Mouse (Mus musculus) urinary bladder, postnatal 10 days (tissue): ENCODE results near the gene Cog6.

Source experiments
- DNase-seq: peaks from one replicate; pipeline ENCODE4 v3.0.0; 2022; ENCODE audit warnings: low spot score

The Cog6 gene

DNA sequence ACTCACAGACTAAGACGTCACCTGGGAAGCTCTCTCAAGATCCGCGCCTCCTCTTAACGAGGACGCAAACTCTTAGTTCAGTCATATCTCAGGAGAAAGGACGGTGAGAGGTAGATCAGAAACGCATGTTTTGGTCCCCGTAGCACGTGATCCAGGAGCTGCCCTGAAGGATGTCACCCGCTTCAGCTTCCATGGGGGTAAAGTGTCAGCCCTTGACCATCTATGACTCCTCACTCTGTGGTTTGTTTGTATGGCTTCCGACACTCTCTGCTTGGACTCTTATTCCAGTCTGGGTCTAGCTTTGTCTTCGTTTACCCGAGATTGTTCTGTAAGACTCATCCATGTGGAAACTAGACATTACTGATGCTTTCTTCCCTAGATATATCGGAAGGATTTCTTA is 54.6 kb downstream of the Cog6 start:
- DNase-seq, result no peak

DNA sequence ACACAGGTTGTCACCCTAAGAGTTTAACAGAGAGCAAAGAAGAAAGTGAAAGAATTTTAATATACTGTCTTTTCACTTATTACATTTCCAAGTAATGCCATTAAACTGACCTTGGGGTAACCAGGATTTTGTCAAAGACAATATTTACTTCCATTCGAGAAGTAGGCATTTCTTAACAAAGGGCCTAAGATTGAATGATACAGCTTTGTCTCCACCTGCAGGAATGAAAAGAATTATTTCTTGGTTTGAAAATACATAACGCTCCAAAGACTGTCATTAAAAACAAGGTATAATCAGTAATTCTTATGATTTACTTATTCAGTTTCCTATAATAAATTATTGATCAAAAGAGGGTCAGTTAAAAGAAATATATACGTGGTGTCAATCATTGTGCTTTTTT is 55.4 kb downstream of the Cog6 start:
- no peak for DNase-seq

DNA sequence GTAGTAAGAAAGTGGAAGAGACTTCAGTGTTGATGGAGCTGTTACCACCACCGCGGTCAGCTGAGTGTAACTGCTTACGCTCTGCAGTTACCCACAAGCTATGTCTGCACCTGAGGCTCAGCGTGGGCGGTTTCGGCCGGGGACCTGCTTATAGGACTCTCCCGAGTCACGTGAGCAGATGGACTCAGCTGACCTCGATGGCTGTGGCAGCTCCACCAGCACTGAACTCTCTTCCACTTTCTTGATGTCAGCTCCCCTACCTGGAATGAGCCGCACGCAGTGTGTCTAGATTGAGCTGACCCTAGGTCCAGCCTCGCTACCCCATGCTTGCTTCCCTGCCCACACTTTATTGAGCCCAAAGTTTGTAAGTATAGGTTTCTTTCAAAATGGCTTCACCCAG is 56.1 kb downstream of the Cog6 start:
- DNase-seq, result no peak

DNA sequence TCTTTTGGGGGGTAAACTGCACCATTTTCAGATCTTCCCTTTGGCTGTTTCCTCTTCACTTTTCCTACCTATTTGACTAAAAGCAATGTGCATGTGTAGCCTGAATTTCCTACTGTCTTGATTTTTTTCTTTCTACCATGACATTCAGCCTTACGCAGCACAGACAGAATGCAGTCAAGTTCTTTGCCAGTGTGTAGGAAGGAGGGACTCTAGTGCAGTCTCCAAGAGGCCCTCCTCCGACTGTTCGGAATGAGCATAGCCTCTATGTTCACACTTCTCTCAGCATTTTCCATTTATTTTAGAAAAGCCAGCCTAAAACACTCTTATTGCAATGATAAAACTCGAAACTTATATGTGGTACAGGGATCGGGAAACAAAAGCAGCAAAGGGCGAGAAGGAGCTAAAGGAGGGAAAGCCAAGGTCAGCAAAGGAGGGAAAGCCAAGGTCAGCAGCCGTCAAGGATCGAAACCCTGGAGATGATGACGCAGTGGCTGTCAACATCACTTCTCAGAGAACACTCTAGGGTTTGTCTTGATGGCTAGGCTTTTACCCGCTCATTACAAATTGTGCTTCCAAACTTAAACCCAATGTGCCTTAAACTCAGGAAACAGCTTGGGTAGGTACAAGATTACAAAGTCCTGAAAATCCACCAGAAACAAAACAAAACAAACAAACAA is 58.5 kb downstream of the Cog6 start:
- no peak for DNase-seq

DNA sequence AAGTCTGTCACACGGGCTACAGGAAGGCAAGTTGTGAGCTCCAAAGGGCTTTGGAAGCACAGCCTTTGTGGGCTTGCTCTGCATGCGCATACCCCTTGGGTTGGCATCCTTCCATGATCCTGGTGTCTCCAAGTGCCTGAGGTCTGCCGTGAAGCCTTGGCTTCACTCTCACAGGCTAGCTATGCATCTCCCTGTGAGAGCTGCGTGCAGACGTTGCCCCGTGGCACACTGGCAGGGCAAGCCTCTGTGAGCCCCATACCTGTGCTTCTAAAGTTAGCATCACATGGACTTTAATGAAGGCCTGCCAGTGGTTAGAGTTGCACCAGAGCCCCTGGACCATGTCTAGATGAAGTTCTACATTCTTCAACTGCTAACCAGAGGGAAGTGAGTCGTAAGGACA is 59.2 kb downstream of the Cog6 start:
- DNase-seq, result no peak

DNA sequence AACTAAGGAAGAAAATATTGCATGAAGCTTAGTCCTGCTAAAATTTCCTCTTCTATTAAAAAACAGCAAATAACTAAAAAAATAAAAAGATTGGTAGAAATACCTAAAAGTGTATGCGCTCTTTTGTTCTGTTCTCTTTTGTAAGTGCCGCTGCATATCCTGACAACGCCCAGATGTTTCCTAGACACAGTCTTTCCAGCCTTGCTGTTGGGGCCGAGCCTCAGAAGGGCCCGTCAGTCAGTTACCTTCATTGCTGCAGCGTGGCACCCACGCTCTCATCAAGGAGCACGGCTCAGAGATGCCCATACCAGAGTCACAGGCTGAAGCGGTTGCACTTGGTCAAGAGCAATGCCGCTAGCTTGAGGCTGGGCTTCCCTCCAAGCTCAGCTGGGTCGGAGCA is 60.8 kb downstream of the Cog6 start:
- DNase-seq, result no peak

DNA sequence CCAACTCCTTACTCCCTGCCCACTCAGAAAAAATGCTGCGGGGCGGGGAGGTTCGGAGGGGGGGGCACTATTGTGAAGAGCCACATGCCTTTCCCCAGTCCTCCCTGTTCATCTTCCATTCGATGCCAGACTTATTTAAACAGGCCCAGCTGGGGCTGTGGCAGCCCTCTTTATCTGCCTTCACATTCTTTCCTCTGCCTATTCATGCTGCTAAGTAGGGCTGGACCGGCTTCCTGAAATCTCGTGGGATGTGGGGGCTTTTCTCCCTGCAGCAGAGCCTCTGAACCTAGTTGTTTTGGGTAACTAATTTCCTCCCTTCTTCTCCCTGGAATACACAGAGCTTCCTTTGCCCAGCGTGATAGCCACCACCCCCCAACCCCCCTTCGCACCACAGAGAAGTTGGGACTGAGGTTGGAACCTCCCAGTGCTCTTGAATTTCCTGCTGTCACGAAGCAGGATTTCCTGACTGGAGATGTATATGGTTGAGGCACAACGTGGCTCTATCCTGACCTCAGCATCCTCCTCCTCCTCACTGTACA is 61.5 kb downstream of the Cog6 start:
- no peak for DNase-seq

DNA sequence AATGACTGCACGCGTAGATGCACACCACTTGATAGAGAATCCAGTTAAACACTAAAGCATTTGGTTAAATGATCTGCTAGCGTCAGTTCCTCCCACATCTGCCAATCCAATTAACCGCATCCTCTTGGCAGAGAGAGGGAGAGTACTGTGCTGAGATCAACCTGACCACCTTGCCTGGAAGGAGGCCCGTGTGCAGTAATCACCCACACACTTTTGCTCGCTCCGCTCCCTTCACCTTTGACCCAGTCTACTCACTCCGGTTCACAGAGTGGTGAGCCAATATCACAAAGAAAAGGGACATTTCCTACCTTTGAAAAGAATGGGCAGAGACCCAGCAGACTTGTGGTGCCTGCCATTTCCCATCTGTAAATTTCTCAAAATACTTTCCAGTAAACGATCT is 62.4 kb downstream of the Cog6 start:
- DNase-seq, result no peak

DNA sequence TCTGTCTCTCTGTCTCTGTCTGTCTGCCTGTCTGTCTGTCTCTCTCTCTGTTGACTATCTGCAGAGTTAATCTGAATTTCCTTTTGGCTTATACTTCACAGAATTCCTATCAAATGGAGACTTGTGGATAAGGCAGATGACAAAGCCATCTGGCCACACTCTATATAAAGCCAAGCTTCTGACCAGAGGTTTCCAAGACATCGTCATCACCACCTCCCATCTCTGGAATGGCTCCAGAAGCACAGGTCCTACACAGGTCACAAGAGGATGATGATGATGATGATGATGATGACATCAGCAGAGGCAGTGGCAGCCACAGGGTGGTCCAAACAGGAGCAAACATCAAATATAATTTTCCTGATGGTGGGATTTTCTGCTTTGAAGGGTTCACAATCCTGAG is 63.2 kb downstream of the Cog6 start:
- no peak for DNase-seq

DNA sequence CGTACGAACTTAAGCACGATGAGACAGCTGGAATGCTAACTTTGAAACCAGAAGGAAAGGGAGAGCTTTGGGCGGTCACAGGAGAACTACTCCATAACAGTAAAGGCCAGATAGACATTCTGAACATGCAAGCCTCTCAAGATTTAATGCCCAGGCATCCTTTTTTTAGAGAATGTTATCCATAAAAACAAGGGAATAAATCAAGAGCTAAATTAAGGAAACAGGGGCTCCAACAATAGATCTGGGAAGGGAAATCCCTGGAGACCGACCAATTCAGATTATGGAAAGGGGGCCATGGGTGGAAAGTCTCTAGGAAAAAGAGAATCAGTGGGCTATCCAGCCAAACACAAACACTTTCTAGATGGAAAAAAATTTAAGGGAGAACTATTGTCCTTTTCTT is 68.2 kb downstream of the Cog6 start:
- DNase-seq, result no peak

DNA sequence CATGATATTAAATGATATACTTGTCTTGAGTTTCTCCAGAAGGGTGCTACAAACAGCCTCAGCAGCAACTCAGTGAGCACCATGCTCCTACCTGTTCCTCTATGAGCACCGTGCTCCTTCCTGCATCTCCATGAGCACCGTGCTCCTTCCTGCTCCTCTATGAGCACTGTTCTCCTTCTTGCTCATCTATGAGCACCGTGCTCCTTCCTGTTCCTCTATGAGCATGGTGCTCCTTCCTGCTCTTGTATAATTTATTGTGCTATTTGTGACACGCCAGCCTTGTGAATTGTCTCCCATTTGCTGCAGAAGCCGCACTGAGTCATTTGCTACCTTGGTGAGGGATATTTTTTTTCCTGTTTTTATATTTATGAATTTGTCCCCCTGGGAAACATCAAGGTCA is 69.6 kb downstream of the Cog6 start:
- DNase-seq, result no peak

DNA sequence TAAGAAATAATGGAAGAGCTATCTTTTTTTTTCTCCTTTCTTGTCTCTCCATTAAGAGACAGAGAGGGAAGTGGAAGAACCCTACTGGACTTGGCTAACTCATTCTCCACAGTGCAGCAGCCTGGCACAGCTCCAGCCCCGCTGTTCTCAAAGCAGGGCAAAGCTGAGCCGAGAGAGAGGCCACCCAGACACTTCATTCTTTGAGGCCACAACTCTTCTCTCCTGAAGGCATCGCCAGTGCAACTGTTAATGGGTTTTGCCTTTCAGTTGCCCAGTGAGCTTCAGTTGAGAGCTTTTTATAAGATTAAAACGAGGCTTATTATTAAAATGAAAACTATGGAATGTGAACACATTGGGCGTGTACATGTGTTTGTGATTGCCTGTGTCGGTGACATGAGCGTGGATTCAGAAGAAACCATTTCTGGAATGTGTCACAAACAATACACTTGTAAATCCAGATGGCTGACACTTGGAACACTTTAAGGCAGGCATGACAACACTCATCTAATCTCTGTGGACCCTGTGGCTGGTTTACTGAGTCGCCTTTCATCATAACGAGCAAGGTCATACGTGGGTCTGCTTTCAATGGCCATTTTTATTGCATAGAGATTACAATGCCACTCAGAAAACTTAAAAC is 76.1 kb downstream of the Cog6 start:
- no peak for DNase-seq

DNA sequence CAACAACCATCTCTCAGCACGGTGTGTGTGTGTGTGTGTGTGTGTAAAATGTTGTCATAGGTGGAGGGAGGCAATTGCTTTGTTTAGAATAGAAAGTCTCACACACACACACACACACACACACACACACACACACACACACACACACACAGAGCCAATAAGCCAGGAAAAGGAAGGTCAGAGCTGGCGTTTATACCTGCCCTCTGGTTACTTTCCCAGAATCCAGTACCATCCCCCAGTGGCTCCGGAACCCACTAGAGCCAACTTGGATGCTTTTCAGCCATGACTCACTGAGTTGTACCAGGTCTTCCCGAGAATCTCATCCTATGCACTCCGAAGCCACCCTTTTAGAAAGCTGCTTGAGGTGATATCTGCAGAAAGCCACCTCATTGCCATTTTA is 78.6 kb downstream of the Cog6 start:
- no peak for DNase-seq

DNA sequence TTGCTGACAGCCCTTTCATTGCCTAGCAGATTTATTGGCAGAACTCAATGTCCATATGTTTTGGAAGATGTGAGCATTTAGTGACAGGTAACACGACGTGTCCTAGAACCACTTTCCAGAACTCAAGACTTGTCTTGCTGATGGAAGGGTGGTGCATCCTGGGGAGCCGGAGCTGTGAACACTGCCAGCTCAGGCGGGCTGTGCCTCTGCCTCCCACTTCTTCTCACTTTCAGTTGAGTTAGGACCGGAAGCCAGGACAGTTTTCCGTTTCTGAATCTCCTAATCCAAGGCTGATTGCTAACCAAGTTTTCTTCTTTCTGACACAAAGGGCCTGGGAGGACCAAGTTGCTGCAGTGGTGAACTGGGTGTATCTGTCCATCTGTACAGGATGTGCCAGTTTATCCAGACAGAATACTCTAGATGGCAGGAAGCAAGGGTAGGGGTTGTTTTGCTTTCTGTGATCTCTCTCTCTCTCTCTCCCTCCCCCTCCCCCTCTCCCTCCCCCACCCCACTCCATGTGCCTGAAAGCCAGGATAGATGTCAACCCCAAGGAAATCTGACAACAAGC is 79.2 kb downstream of the Cog6 start:
- DNase-seq, result no peak

DNA sequence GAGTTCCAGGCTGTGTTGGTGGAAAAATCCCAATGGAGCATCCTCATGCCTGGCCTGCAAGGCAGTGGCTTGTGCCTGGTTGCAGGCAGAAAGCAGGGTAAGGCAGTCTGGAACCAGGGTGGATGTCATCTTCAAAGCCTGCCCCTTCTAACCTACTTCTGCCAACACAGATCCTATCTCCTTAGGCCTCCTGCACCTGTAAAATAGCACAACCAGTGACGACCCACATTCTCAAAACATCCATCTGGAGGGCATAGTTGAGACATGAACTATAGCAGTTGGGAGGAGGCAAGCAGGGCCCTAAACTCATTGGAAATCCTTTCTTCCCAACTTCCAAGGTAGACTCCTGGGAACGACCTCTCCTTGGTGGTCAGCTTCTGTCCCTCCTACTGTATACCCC is 85.1 kb downstream of the Cog6 start:
- DNase-seq, result no peak
